Mouse (Mus musculus): Measurements from ENCODE around the gene St3gal3.

GRCm38 (mm10) chr4:118010661-118011173 is 124.0 kb downstream of the St3gal3 start:
- TF ChIP-seq POLR2A (IDR thresholded peaks at IDR 0.05; ENCODE audit: borderline replicate concordance, extremely low read depth, insufficient read depth, insufficient read length, poor library complexity, severe bottlenecking) (no peak), CTCF (IDR thresholded peaks at IDR 0.05; ENCODE audit: borderline replicate concordance, extremely low read depth, insufficient read depth, insufficient read length) (no peak)

All from brain, embryonic 14.5 days (tissue).